Mouse (Mus musculus): Measurements from ENCODE around the gene Dusp22. TPM values are rescaled to one million over a fixed set of nuclear protein-coding genes. Genes with fewer than 3 reads are reported as not detected.

Gene Dusp22
- total and polyA plus RNA-seq, 2 experiments from 2014 or later, result 23.5 to 29.3 TPM

- no peak for DNase-seq (ENCODE audit: low spot score)
- no peaks in the 10 kb centered on the region for H3K9me3 ChIP-seq (ENCODE audit: low read length)
- 79% methylated on average over 5 of the region's 5 CpGs for WGBS
- no peak overlapping the region for H3K4me2 ChIP-seq (ENCODE audit: low read depth, low read length, poor library complexity, severe bottlenecking)
- H3K9ac ChIP-seq (replicated peaks; ENCODE audit: low read length, poor library complexity, severe bottlenecking), result no peak overlapping the region
- peaks cover 34% of the 10 kb centered on the region for H3K27me3 ChIP-seq (ENCODE audit: insufficient read depth, low read length)
- no peak overlapping the region for H3K27ac ChIP-seq (ENCODE audit: low read depth, low read length)
- no peaks in the 10 kb centered on the region for H3K36me3 ChIP-seq (ENCODE audit: insufficient read depth, low read length)
- no peak for ATAC-seq (ENCODE audit: low FRiP score)
- TF ChIP-seq CTCF (IDR thresholded peaks at IDR 0.05), result no peak
- H3K4me1 ChIP-seq (ENCODE audit: insufficient read depth, low read length), result peaks cover 14% of the 10 kb centered on the region; the same call in 1 of the 2 replicates
- no peak overlapping the region for H3K4me3 ChIP-seq (ENCODE audit: low read depth, low read length)
Observed at GRCm38 (mm10) chr13:30747068-30747467, 87.3 kb downstream of the Dusp22 start.

GRCm38 (mm10) chr13:30747504-30747903, 87.7 kb downstream of the Dusp22 start:
- no peaks in the 10 kb centered on the region for H3K36me3 ChIP-seq (ENCODE audit: insufficient read depth, low read length)
- H3K9me3 ChIP-seq (ENCODE audit: low read length), result no peaks in the 10 kb centered on the region
- no peak overlapping the region for H3K4me3 ChIP-seq (ENCODE audit: low read depth, low read length)
- ATAC-seq (ENCODE audit: low FRiP score), result no peak
- peaks cover 14% of the 10 kb centered on the region; the same call in 1 of the 2 replicates for H3K4me1 ChIP-seq (ENCODE audit: insufficient read depth, low read length)
- no peak for TF ChIP-seq CTCF (IDR thresholded peaks at IDR 0.05)
- no peak overlapping the region for H3K9ac ChIP-seq (replicated peaks; ENCODE audit: low read length, poor library complexity, severe bottlenecking)
- no peak overlapping the region for H3K4me2 ChIP-seq (ENCODE audit: low read depth, low read length, poor library complexity, severe bottlenecking)
- DNase-seq (ENCODE audit: low spot score), result no peak
- H3K27me3 ChIP-seq (ENCODE audit: insufficient read depth, low read length), result peaks cover 38% of the 10 kb centered on the region
- no peak overlapping the region for H3K27ac ChIP-seq (ENCODE audit: low read depth, low read length)
- WGBS, result 76% methylated on average over 11 of the region's 11 CpGs

DNA sequence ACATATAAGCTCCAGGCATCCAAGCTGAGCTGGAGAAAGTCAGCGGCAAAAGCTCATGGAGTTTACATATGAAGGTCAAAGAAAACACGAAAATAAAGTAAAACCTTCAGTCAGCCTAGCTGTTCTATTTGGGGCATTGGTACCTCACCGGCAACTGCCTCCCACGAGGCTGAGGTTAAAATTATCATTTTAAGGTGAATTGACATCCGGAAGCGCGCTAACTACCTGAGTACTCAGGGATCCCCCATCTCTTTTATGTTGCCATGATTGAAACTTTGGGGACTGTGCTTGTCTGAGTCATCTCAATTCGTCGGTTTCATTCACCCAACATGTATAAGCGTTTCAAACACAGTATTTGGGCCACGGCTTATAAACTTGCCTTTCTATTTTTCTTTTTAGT, 88.5 kb downstream of the Dusp22 start:
- Histone ChIP-seq H3K27ac (ENCODE audit: low read depth, low read length) (no peak overlapping the region), H3K9me3 (ENCODE audit: low read length) (no peaks in the 10 kb centered on the region), H3K9ac (replicated peaks; ENCODE audit: low read length, poor library complexity, severe bottlenecking) (no peak overlapping the region), H3K4me1 (ENCODE audit: insufficient read depth, low read length) (peaks cover 14% of the 10 kb centered on the region; the same call in 1 of the 2 replicates), H3K4me2 (ENCODE audit: low read depth, low read length, poor library complexity, severe bottlenecking) (no peak overlapping the region), H3K27me3 (ENCODE audit: insufficient read depth, low read length) (peaks cover 41% of the 10 kb centered on the region), H3K4me3 (ENCODE audit: low read depth, low read length) (no peak overlapping the region), H3K36me3 (ENCODE audit: insufficient read depth, low read length) (no peaks in the 10 kb centered on the region)
- no peak for ATAC-seq (ENCODE audit: low FRiP score)
- no peak for TF ChIP-seq CTCF (IDR thresholded peaks at IDR 0.05)
- 57% methylated on average over 11 of the region's 11 CpGs for WGBS
- no peak for DNase-seq (ENCODE audit: low spot score)

- ATAC-seq (ENCODE audit: low FRiP score) (peak; percentile 22; the same call in 1 of the 2 replicates), DNase-seq (ENCODE audit: low spot score) (no peak)
- TF ChIP-seq CTCF (IDR thresholded peaks at IDR 0.05), result no peak
- H3K9ac ChIP-seq (replicated peaks; ENCODE audit: low read length, poor library complexity, severe bottlenecking), result no peak within 1 kb of the TSS
- WGBS, result under 1% methylated on average over 21 of the region's 21 CpGs
- peak within 1 kb of the TSS; percentile 81 for H3K4me2 ChIP-seq (ENCODE audit: low read depth, low read length, poor library complexity, severe bottlenecking)
- peaks cover 14% of the 10 kb centered on the region; the same call in 1 of the 2 replicates for H3K4me1 ChIP-seq (ENCODE audit: insufficient read depth, low read length)
- H3K27ac ChIP-seq (ENCODE audit: low read depth, low read length), result no peak within 1 kb of the TSS
- H3K9me3 ChIP-seq (ENCODE audit: low read length), result no peaks in the 10 kb centered on the region
- no peaks in the 10 kb centered on the region for H3K36me3 ChIP-seq (ENCODE audit: insufficient read depth, low read length)
- H3K4me3 ChIP-seq (ENCODE audit: low read depth, low read length), result peak within 1 kb of the TSS; percentile 38
- H3K27me3 ChIP-seq (ENCODE audit: insufficient read depth, low read length), result peaks cover 41% of the 10 kb centered on the region
Observed at GRCm38 (mm10) chr13:30749021-30749556, 89.3 kb downstream of the Dusp22 start, which contains the start of gene Irf4. TSS of gene Irf4 (plus strand) at chr13:30749226.

DNA sequence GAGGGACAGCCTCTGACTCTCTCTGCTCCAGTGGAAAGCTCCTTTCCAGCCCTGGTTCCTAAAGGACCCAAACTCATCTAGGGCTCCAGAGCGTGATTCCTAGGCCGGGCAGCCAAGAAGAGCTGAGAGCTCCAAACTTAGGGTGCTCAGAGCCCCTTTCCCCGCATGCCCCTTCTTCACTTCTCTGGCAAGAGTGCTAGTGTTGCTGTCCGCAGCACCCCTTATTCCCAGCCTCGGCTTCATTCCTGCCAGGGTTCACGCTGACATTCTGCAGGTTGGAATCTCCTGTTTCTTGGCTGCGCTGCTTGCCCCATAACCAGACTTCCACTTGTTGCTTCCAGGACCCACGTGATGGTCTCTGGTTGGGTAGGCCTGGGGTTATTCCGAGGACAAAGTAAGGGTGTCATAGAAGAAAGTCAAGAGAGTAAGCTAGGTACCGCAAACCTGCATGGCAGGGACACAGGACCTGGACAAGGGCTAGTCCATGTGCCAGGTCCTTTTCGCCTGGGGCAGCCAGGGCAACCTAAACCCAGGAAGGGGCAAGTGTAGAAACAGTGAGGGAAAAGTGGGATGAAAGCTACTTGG, 89.8 kb downstream of the Dusp22 start:
- WGBS, result 3% methylated on average over 11 of the region's 11 CpGs
- no peaks in the 10 kb centered on the region for H3K36me3 ChIP-seq (ENCODE audit: insufficient read depth, low read length)
- H3K9ac ChIP-seq (replicated peaks; ENCODE audit: low read length, poor library complexity, severe bottlenecking), result no peak overlapping the region
- H3K4me2 ChIP-seq (ENCODE audit: low read depth, low read length, poor library complexity, severe bottlenecking), result peak overlapping the region; percentile 81
- DNase-seq (ENCODE audit: low spot score) (no peak), ATAC-seq (ENCODE audit: low FRiP score) (0 out of 2 replicates have a peak, but pooled peaks have one; percentile 24)
- peak overlapping the region; percentile 38 for H3K4me3 ChIP-seq (ENCODE audit: low read depth, low read length)
- H3K9me3 ChIP-seq (ENCODE audit: low read length), result no peaks in the 10 kb centered on the region
- H3K27me3 ChIP-seq (ENCODE audit: insufficient read depth, low read length), result peaks cover 41% of the 10 kb centered on the region
- no peak for TF ChIP-seq CTCF (IDR thresholded peaks at IDR 0.05)
- H3K27ac ChIP-seq (ENCODE audit: low read depth, low read length), result no peak overlapping the region
- peaks cover 14% of the 10 kb centered on the region; the same call in 1 of the 2 replicates for H3K4me1 ChIP-seq (ENCODE audit: insufficient read depth, low read length)

Data from midbrain, postnatal 0 days (tissue).